Mouse (Mus musculus): ENCODE measurements around the gene Hyal3.
A peak's percentile ranks its signal among the peaks of the same experiment; 100 is the strongest.

DNA sequence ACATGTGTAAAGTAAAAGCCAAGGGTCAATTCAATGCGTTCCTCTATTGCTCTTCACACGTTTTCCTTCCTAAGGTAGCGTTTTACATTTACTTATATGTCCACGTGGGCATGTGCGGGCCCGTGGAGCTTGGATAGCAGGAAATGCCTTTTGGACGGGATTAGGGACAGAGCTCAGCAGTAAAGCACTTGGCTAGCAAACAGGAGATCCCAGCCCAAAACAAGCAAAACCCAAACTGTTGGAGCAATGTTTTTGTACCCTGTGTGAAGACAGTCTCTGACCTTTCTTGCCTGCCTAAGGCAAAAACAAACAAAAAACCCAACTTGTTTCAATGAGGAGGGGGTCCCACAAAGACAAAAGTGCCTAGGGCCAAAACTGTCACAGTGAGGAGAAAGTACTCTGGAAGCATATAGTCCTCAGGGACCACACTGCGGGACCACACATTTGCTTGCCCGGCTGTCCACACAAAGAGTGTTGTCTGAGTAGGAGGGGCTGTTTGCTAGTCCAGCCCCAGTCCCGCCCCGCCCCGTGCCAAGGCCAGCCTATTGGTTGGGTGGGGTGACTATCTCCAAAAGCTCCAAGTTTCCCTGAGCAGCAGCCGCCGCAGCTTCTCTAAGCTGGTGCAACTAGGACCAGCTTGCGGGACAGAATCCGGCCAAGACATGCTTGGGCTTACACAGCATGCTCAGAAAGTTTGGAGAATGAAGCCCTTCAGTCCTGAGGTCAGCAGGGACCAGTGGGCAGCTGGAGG, 4.1 kb upstream of the Hyal3 start, which contains the start of gene Hyal1:
- TF ChIP-seq EP300 (IDR thresholded peaks at IDR 0.05; ENCODE audit: low read depth in 1 of 2, low read length in 2 of 2) (no peak), POLR2A (IDR thresholded peaks at IDR 0.05; ENCODE audit: control insufficient read depth in 1 of 2, insufficient read depth in 1 of 2, low read depth in 1 of 2, low read length in 2 of 2, poor library complexity in 1 of 2) (peak; percentile 45 to 65; a peak in 2 of 4 replicates), CTCF (IDR thresholded peaks at IDR 0.05 in 2 of 3, conservative IDR thresholded peaks at IDR 0.05 in 1 of 3; ENCODE audit: control insufficient read depth in 1 of 3, insufficient read depth in 1 of 3, low read depth in 2 of 3, low read length in 3 of 3, poor library complexity in 1 of 3, severe bottlenecking in 1 of 3) (no peak), SMC3 (IDR thresholded peaks at IDR 0.05; ENCODE audit: low read depth, low read length) (no peak), ZC3H11A (IDR thresholded peaks at IDR 0.05; ENCODE audit: low read depth, low read length) (no peak), SIN3A (IDR thresholded peaks at IDR 0.05; ENCODE audit: low read length) (no peak; the same call in 1 of the 2 replicates), NRF1 (IDR thresholded peaks at IDR 0.05; ENCODE audit: insufficient read depth, low read depth, low read length, poor library complexity, severe bottlenecking) (0 out of 2 replicates have a peak, but pooled peaks have one; percentile 3), NELFE (IDR thresholded peaks at IDR 0.05; ENCODE audit: low read depth, low read length) (peak; percentile 49; the same call in 1 of the 2 replicates), CHD2 (IDR thresholded peaks at IDR 0.05; ENCODE audit: low read length) (no peak), GATA1 (IDR thresholded peaks at IDR 0.05; ENCODE audit: low read depth, low read length) (no peak), POLR2AphosphoS2 (IDR thresholded peaks at IDR 0.05; ENCODE audit: low read length) (peak; percentile 57; the same call in 1 of the 2 replicates), USF1 (IDR thresholded peaks at IDR 0.05; ENCODE audit: low read depth, low read length) (no peak), POLR2AphosphoS5 (IDR thresholded peaks at IDR 0.05; ENCODE audit: borderline replicate concordance, low read depth, low read length) (no peak)
